Mouse (Mus musculus) ES-Bruce4 (cell line): Measurements from ENCODE around the gene Msantd2.

Experiments used
- CTCF ChIP-seq: IDR thresholded peaks from one replicate; pipeline ENCODE4 v1.8.1; 2011; ENCODE audit warnings: low read depth, low read length
- EP300 ChIP-seq: IDR thresholded peaks from 2 replicates; pipeline ENCODE4 v1.6.1; 2011; ENCODE audit warnings: low read depth, low read length; ENCODE audit not compliant: insufficient read depth
- POLR2A ChIP-seq: IDR thresholded peaks from one replicate; pipeline ENCODE4 v1.8.1; 2011; ENCODE audit warnings: low read length; ENCODE audit not compliant: insufficient read depth

- TF ChIP-seq CTCF (no peak), POLR2A (no peak), EP300 (no peak)
These were observed 464 bp downstream of the Msantd2 start for GRCm38 (mm10) chr9:37489446-37490120.
